Mouse (Mus musculus) megakaryocyte-erythroid progenitor cell, adult 5 weeks (primary cell): ENCODE results near the gene Pdlim3. TPM values are rescaled to one million over a fixed set of nuclear protein-coding genes. Genes with fewer than 3 reads are reported as not detected.

Source experiments
- polyA plus RNA-seq: library from polyadenylated mRNA; stranded (reverse); fragments of >175 nt; gene quantifications from 2 replicates; pipeline ENCODE4 v1.2.3, GENCODE M21; 2012

Gene Pdlim3
- polyA plus RNA-seq: not detected in 2 replicates

DNA sequence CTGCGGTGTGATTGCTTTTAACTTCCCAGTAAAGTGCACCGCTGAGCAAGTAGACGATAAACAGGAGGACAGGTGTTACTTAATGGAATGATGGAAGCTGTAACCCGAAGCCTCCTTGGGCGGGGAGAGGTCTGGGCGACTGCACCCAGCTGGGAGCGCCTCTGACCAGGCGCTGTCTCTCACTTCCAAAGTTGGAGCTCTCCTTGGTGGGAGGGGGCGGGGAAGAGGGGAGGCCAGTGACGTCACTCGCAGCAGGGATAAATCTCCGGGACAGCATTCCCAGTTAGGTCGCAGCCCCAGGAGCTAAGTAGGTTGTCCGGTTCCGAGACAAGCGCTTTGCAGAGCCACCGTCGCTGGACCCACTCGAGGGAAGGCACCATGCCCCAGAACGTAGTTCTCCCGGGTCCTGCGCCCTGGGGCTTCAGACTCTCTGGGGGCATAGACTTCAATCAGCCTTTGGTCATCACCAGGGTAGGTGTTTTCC, at the start of gene Pdlim3:
TSS of gene Pdlim3 (plus strand) at position 260 of the 484 bp plus-strand sequence.

DNA sequence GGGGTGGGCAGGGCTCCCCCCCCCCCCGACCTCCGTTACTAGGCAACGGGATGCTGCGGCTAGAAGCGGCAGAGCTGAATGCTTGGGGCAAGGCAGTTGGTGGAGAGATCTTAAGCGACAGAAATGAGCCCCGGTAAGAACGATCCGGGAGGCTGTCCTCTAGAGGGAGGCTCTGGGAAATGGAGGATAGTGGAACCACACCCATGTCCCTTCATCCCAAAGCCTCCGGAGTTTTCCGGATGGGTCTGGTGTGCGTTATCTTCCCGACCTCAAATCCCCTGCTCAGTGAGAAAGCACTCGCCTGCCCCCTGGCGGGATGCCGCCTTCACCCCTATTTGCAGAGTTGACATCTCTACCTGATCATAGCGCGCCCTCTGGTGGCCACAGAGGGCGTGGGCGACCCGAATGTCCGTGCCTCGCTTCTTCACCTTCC, 49.3 kb downstream of the Pdlim3 start, which contains the start of gene Ccdc110:
TSS of gene Ccdc110 (plus strand) at position 38 of the 433 bp plus-strand sequence.

Other genes starting within 250 kb of the Pdlim3 start
- not detected in 2 replicates for gene Ccdc110, start 49.2 kb downstream of the Pdlim3 start, polyA plus RNA-seq
- gene 1700029J07Rik, start 89.8 kb downstream of the Pdlim3 start, polyA plus RNA-seq: 0.16 and 0.17 TPM in 2 replicates
- gene Ufsp2, start 90.1 kb downstream of the Pdlim3 start, polyA plus RNA-seq: 2.3 and 3.9 TPM in 2 replicates
- not detected in 2 replicates for gene Lrp2bp, start 113.8 kb downstream of the Pdlim3 start, polyA plus RNA-seq
- gene Ankrd37, start 120.2 kb downstream of the Pdlim3 start, polyA plus RNA-seq: 1.2 and 1.9 TPM in 2 replicates